Mouse (Mus musculus) C2C12 (cell line): ENCODE results near the gene Slc8b1.

Experiments
- CTCF ChIP-seq: IDR thresholded peaks from one replicate; pipeline ENCODE4 v1.5.1; 2011; ENCODE audit not compliant: control insufficient read depth, insufficient read depth, insufficient read length
- FOSL1 ChIP-seq: IDR thresholded peaks from one replicate; pipeline ENCODE4 v1.8.0; 2011; ENCODE audit warnings: mild to moderate bottlenecking, low read length; ENCODE audit not compliant: poor library complexity, insufficient read depth, severe bottlenecking
- MAX ChIP-seq: IDR thresholded peaks from one replicate; pipeline ENCODE4 v1.6.1; 2011; ENCODE audit warnings: mild to moderate bottlenecking, control low read depth
- MYOD1 ChIP-seq: IDR thresholded peaks from one replicate; pipeline ENCODE4 v1.6.1; 2011; ENCODE audit warnings: low read depth; ENCODE audit not compliant: control insufficient read depth, insufficient read length
- MYOG ChIP-seq: IDR thresholded peaks from one replicate; pipeline ENCODE4 v1.6.1; 2011; ENCODE audit not compliant: control insufficient read depth, insufficient read length; ENCODE audit errors: extremely low read depth
- USF1 ChIP-seq: IDR thresholded peaks from one replicate; pipeline ENCODE4 v1.6.1; 2011; ENCODE audit warnings: low read depth, mild to moderate bottlenecking, control low read depth, moderate library complexity

DNA sequence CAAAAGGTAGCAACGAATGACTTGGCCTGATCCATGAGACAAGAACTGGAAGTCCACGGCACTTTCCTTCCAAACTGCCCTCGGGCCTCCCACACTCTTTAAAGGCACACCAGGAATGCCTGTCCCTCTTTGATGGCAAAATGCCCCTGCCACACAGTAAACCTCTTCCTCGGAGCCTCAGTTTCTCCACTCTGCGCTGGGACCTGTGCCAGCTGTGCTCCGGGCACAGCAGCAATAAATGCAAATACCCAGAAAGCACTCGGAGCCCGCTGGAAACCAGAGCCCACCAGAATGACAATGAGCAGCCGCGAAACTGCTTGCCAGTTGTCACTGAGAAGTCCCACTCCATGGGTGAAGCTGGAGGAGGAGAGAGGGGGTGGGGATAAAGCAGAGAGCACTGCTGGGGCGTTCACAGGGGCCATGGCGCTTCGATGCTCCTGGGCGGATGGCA, 56.8 kb downstream of the Slc8b1 start:
- TF ChIP-seq CTCF (no peak), MYOD1 (no peak), USF1 (no peak), MAX (no peak), FOSL1 (no peak), MYOG (no peak)
